Mouse (Mus musculus) limb, embryonic 14.5 days (tissue): ENCODE data around the gene Ppp1r18. TPM values are rescaled to one million over a fixed set of nuclear protein-coding genes. Genes with fewer than 3 reads are reported as not detected.
A peak's percentile ranks its signal among the peaks of the same experiment; 100 is the strongest.

Experiments used
- ATAC-seq: fragments of 200-750 bp; cut with Nextera tagmentation; 2 replicates; pipeline ENCODE4 v1.8.0; 2017; ENCODE audit warnings: low read depth, moderate number of reproducible peaks, moderate TSS enrichment; ENCODE audit not compliant: low FRiP score
- DNase-seq: peaks from one replicate; pipeline ENCODE4 v3.0.0-alpha.2; 2015; ENCODE audit warnings: low spot score
- H3K27ac ChIP-seq: fragments of 300-500 bp; sonication (generic); replicated peaks from 2 replicates; pipeline ENCODE4 v1.5.1; 2014; ENCODE audit warnings: low read depth, mild to moderate bottlenecking, low read length, moderate library complexity, mixed read lengths
- H3K27me3 ChIP-seq: fragments of 300-500 bp; sonication (generic); 2 replicates; pipeline ENCODE4 v1.6.1; 2014; ENCODE audit warnings: low read length, mixed read lengths; ENCODE audit not compliant: control insufficient read depth, insufficient read depth
- H3K36me3 ChIP-seq: fragments of 300-500 bp; sonication (generic); 2 replicates; pipeline ENCODE4 v1.6.1; 2014; ENCODE audit warnings: mild to moderate bottlenecking, low read length, moderate library complexity, mixed read lengths; ENCODE audit not compliant: control insufficient read depth, insufficient read depth
- H3K4me1 ChIP-seq: fragments of 300-500 bp; sonication (generic); 2 replicates; pipeline ENCODE4 v1.6.1; 2014; ENCODE audit warnings: antibody characterized with exemption, low read length, mixed read lengths; ENCODE audit not compliant: control insufficient read depth, insufficient read depth
- H3K4me2 ChIP-seq: fragments of 300-500 bp; sonication (generic); replicated peaks from 2 replicates; pipeline ENCODE4 v1.6.1; 2014; ENCODE audit warnings: low read depth, mild to moderate bottlenecking, low read length, moderate library complexity; ENCODE audit not compliant: severe bottlenecking
- H3K4me3 ChIP-seq: fragments of 300-500 bp; sonication (generic); replicated peaks from 2 replicates; pipeline ENCODE4 v1.5.1; 2014; ENCODE audit warnings: low read length
- H3K9ac ChIP-seq: fragments of 300-500 bp; sonication (generic); 2 replicates; pipeline ENCODE4 v1.6.1; 2014; ENCODE audit warnings: mild to moderate bottlenecking, low read depth, low read length, moderate library complexity; ENCODE audit not compliant: severe bottlenecking
- H3K9me3 ChIP-seq: fragments of 300-500 bp; sonication (generic); 2 replicates; pipeline ENCODE4 v1.6.1; 2016; ENCODE audit warnings: low read length; ENCODE audit not compliant: control insufficient read depth
- POLR2A ChIP-seq: fragments of 200-500 bp; IDR thresholded peaks from 2 replicates; pipeline ENCODE4 v1.8.0; 2012; ENCODE audit warnings: inconsistent platforms, mild to moderate bottlenecking, moderate library complexity, borderline replicate concordance; ENCODE audit not compliant: insufficient read depth, insufficient read length; ENCODE audit errors: extremely low read depth
- WGBS: fragments of 180-500 bp; shearing (Covaris S2); extraction: QIAGEN DNeasy Blood & Tissue Kit; methylation state at CpG from one replicate; pipeline ENCODE4 v1.1.7; 2014; 5-methylcytosine and 5-hydroxymethylcytosine counted together
- microRNA counts: library from miRNA; unstranded; fragments of <30 nt; microRNA quantifications from one replicate; lab custom pipeline; 2016
- microRNA-seq: library from miRNA; unstranded; fragments of <30 nt; microRNA quantifications from one replicate; pipeline ENCODE4, GENCODE M21; 2016
- polyA plus RNA-seq, 2 experiments: library from polyadenylated mRNA; depleted of rRNA in 1 of 2; stranded (reverse) in 1 of 2; unstranded in 1 of 2; fragments of >200 nt; fragmentation: Nextera tagmentation in 1 of 2; extraction: Ambion mirVana in 1 of 2; gene quantifications; 2 replicates each; pipeline versions ENCODE4 v1.2.1 to v1.2.3; 2012 to 2014

Ppp1r18 gene
- polyA plus RNA-seq, 2 experiments, result 26.3 to 47.2 TPM

- Histone ChIP-seq H3K9ac (no peak overlapping the region), H3K4me1 (peaks cover 11% of the 10 kb centered on the region), H3K27me3 (no peaks in the 10 kb centered on the region), H3K4me3 (no peak overlapping the region), H3K36me3 (peaks cover 56% of the 10 kb centered on the region), H3K9me3 (no peaks in the 10 kb centered on the region), H3K4me2 (no peak overlapping the region), H3K27ac (peak overlapping the region; percentile 26; the same call in 1 of the 2 replicates)
- peak; percentile 68 for DNase-seq
- ATAC-seq, result no peak
- no peak for TF ChIP-seq POLR2A
- WGBS, result 74% methylated on average over 5 of the region's 5 CpGs
Measured at GRCm38 (mm10) chr17:35920862-35921562, 55.6 kb downstream of the Ppp1r18 start.

GRCm38 (mm10) chr17:35921710-35922109, 56.3 kb downstream of the Ppp1r18 start:
- 82% methylated on average over 4 of the region's 4 CpGs for WGBS
- Histone ChIP-seq H3K4me2 (no peak overlapping the region), H3K27ac (no peak overlapping the region), H3K27me3 (no peaks in the 10 kb centered on the region), H3K4me3 (no peak overlapping the region), H3K36me3 (peaks cover 63% of the 10 kb centered on the region), H3K4me1 (peaks cover 11% of the 10 kb centered on the region), H3K9ac (no peak overlapping the region), H3K9me3 (no peaks in the 10 kb centered on the region)
- TF ChIP-seq POLR2A, result no peak
- ATAC-seq (no peak), DNase-seq (no peak)

GRCm38 (mm10) chr17:35922566-35922965, 57.2 kb downstream of the Ppp1r18 start:
- 86% methylated on average over 3 of the region's 3 CpGs for WGBS
- ATAC-seq, result no peak
- no peak for TF ChIP-seq POLR2A

GRCm38 (mm10) chr17:35923281-35923680, 57.9 kb downstream of the Ppp1r18 start:
- no peak overlapping the region for H3K4me2 ChIP-seq
- H3K4me1 ChIP-seq, result peaks cover 11% of the 10 kb centered on the region
- WGBS, result 88% methylated on average over 4 of the region's 4 CpGs
- H3K27me3 ChIP-seq, result no peaks in the 10 kb centered on the region
- H3K9me3 ChIP-seq, result no peaks in the 10 kb centered on the region
- H3K36me3 ChIP-seq, result peaks cover 65% of the 10 kb centered on the region
- H3K27ac ChIP-seq, result no peak overlapping the region
- DNase-seq, result no peak
- no peak overlapping the region for H3K9ac ChIP-seq
- no peak for ATAC-seq
- no peak for TF ChIP-seq POLR2A
- H3K4me3 ChIP-seq, result no peak overlapping the region

More at GRCm38 (mm10) chr17:35922566-35922965, 57.2 kb downstream of the Ppp1r18 start:
- H3K9ac ChIP-seq, result no peak overlapping the region
- H3K27me3 ChIP-seq, result no peaks in the 10 kb centered on the region
- no peaks in the 10 kb centered on the region for H3K9me3 ChIP-seq
- DNase-seq, result no peak
- H3K27ac ChIP-seq, result no peak overlapping the region
- no peak overlapping the region for H3K4me2 ChIP-seq
- peaks cover 62% of the 10 kb centered on the region for H3K36me3 ChIP-seq
- peaks cover 11% of the 10 kb centered on the region for H3K4me1 ChIP-seq
- no peak overlapping the region for H3K4me3 ChIP-seq

MicroRNAs within 50 kb of the gene (microRNA counts, 519-probe panel; counts per million panel counts)
- not detected for microRNA mmu-miR-1894-3p (lab: Ali Mortazavi, UCI)
- microRNA mmu-miR-1894-5p (lab: Ali Mortazavi, UCI), result 744 counts per million, percentile 3 among the panel's probes with 10 or more counts

Small RNA genes lying within 50 kb of the gene (microRNA-seq; reads per million reads assigned to microRNA genes)
- gene Gm28033 (0.92 reads per million), gene Mir1894 (not detected)

Other genes starting within 250 kb of the Ppp1r18 start
- not detected in 2 replicates for gene Gm9573, start 239.0 kb upstream of the Ppp1r18 start, polyA plus RNA-seq (2012; rRNA removed)
- not detected in 2 replicates for gene Gm9573, start 239.0 kb upstream of the Ppp1r18 start, polyA plus RNA-seq (2014; fragmentation: Nextera tagmentation; extraction: Ambion mirVana)
- gene Mucl3, start 221.9 kb upstream of the Ppp1r18 start, polyA plus RNA-seq (2012; rRNA removed), result 0.13 and 0.30 TPM in 2 replicates
- 0.22 TPM in 1 of 2 replicates, not detected in the other for gene Mucl3, start 221.9 kb upstream of the Ppp1r18 start, polyA plus RNA-seq (2014; fragmentation: Nextera tagmentation; extraction: Ambion mirVana)
- gene Vars2, start 198.0 kb upstream of the Ppp1r18 start, polyA plus RNA-seq (2012; rRNA removed), result 35.4 and 47.8 TPM in 2 replicates
- 14.8 and 18.7 TPM in 2 replicates for gene Vars2, start 198.0 kb upstream of the Ppp1r18 start, polyA plus RNA-seq (2014; fragmentation: Nextera tagmentation; extraction: Ambion mirVana)
- gene Gtf2h4, start 191.9 kb upstream of the Ppp1r18 start, polyA plus RNA-seq (2012; rRNA removed), result 43.0 and 52.0 TPM in 2 replicates
- 40.7 and 44.9 TPM in 2 replicates for gene Gtf2h4, start 191.9 kb upstream of the Ppp1r18 start, polyA plus RNA-seq (2014; fragmentation: Nextera tagmentation; extraction: Ambion mirVana)
- 49.4 and 60.1 TPM in 2 replicates for gene Ddr1, start 161.0 kb upstream of the Ppp1r18 start, polyA plus RNA-seq (2012; rRNA removed)
- gene Ddr1, start 161.0 kb upstream of the Ppp1r18 start, polyA plus RNA-seq (2014; fragmentation: Nextera tagmentation; extraction: Ambion mirVana), result 56.7 and 58.2 TPM in 2 replicates
- gene Ier3, start 43.9 kb upstream of the Ppp1r18 start, polyA plus RNA-seq (2012; rRNA removed), result 10.8 and 12.2 TPM in 2 replicates
- 8.8 and 8.9 TPM in 2 replicates for gene Ier3, start 43.9 kb upstream of the Ppp1r18 start, polyA plus RNA-seq (2014; fragmentation: Nextera tagmentation; extraction: Ambion mirVana)
- gene Flot1, start 42.4 kb upstream of the Ppp1r18 start, polyA plus RNA-seq (2012; rRNA removed), result 61.8 and 66.3 TPM in 2 replicates
- gene Flot1, start 42.4 kb upstream of the Ppp1r18 start, polyA plus RNA-seq (2014; fragmentation: Nextera tagmentation; extraction: Ambion mirVana), result 47.2 and 53.7 TPM in 2 replicates
- 1,341 and 1,699 TPM in 2 replicates for gene Tubb5, start 27.3 kb upstream of the Ppp1r18 start, polyA plus RNA-seq (2012; rRNA removed)
- gene Tubb5, start 27.3 kb upstream of the Ppp1r18 start, polyA plus RNA-seq (2014; fragmentation: Nextera tagmentation; extraction: Ambion mirVana), result 808 and 880 TPM in 2 replicates
- 24.9 and 28.8 TPM in 2 replicates for gene Mdc1, start 24.1 kb upstream of the Ppp1r18 start, polyA plus RNA-seq (2012; rRNA removed)
- 12.2 and 13.9 TPM in 2 replicates for gene Mdc1, start 24.1 kb upstream of the Ppp1r18 start, polyA plus RNA-seq (2014; fragmentation: Nextera tagmentation; extraction: Ambion mirVana)
- 77.5 and 80.7 TPM in 2 replicates for gene Nrm, start 4.3 kb upstream of the Ppp1r18 start, polyA plus RNA-seq (2012; rRNA removed)
- gene Nrm, start 4.3 kb upstream of the Ppp1r18 start, polyA plus RNA-seq (2014; fragmentation: Nextera tagmentation; extraction: Ambion mirVana), result 49.5 and 56.4 TPM in 2 replicates
- gene Dhx16, start 14.2 kb downstream of the Ppp1r18 start, polyA plus RNA-seq (2012; rRNA removed), result 78.6 and 90.5 TPM in 2 replicates
- 40.0 and 43.4 TPM in 2 replicates for gene Dhx16, start 14.2 kb downstream of the Ppp1r18 start, polyA plus RNA-seq (2014; fragmentation: Nextera tagmentation; extraction: Ambion mirVana)
- gene 2310061I04Rik, start 31.8 kb downstream of the Ppp1r18 start, polyA plus RNA-seq (2012; rRNA removed), result 53.9 and 68.4 TPM in 2 replicates
- gene 2310061I04Rik, start 31.8 kb downstream of the Ppp1r18 start, polyA plus RNA-seq (2014; fragmentation: Nextera tagmentation; extraction: Ambion mirVana), result 20.6 and 20.7 TPM in 2 replicates
- gene Atat1, start 44.5 kb downstream of the Ppp1r18 start, polyA plus RNA-seq (2012; rRNA removed), result 157 and 189 TPM in 2 replicates
- 68.7 and 88.1 TPM in 2 replicates for gene Atat1, start 44.5 kb downstream of the Ppp1r18 start, polyA plus RNA-seq (2014; fragmentation: Nextera tagmentation; extraction: Ambion mirVana)
- 62.7 and 62.9 TPM in 2 replicates for gene Mrps18b, start 50.8 kb downstream of the Ppp1r18 start, polyA plus RNA-seq (2012; rRNA removed)
- gene Mrps18b, start 50.8 kb downstream of the Ppp1r18 start, polyA plus RNA-seq (2014; fragmentation: Nextera tagmentation; extraction: Ambion mirVana), result 68.0 and 70.3 TPM in 2 replicates
- 39.9 and 41.6 TPM in 2 replicates for gene Ppp1r10, start 50.8 kb downstream of the Ppp1r18 start, polyA plus RNA-seq (2012; rRNA removed)
- 30.8 and 34.2 TPM in 2 replicates for gene Ppp1r10, start 50.8 kb downstream of the Ppp1r18 start, polyA plus RNA-seq (2014; fragmentation: Nextera tagmentation; extraction: Ambion mirVana)
- 73.4 and 83.1 TPM in 2 replicates for gene Abcf1, start 104.2 kb downstream of the Ppp1r18 start, polyA plus RNA-seq (2012; rRNA removed)
- gene Abcf1, start 104.2 kb downstream of the Ppp1r18 start, polyA plus RNA-seq (2014; fragmentation: Nextera tagmentation; extraction: Ambion mirVana), result 77.2 and 84.6 TPM in 2 replicates
- 37.7 and 41.8 TPM in 2 replicates for gene Gnl1, start 114.3 kb downstream of the Ppp1r18 start, polyA plus RNA-seq (2012; rRNA removed)
- gene Gnl1, start 114.3 kb downstream of the Ppp1r18 start, polyA plus RNA-seq (2014; fragmentation: Nextera tagmentation; extraction: Ambion mirVana), result 43.4 and 49.5 TPM in 2 replicates
- 57.8 and 62.8 TPM in 2 replicates for gene Prr3, start 114.6 kb downstream of the Ppp1r18 start, polyA plus RNA-seq (2012; rRNA removed)
- gene Prr3, start 114.6 kb downstream of the Ppp1r18 start, polyA plus RNA-seq (2014; fragmentation: Nextera tagmentation; extraction: Ambion mirVana), result 33.3 and 34.7 TPM in 2 replicates
- 0.14 and 0.42 TPM in 2 replicates for gene H2-T24, start 155.0 kb downstream of the Ppp1r18 start, polyA plus RNA-seq (2012; rRNA removed)
- gene H2-T24, start 155.0 kb downstream of the Ppp1r18 start, polyA plus RNA-seq (2014; fragmentation: Nextera tagmentation; extraction: Ambion mirVana), result 1.5 and 3.3 TPM in 2 replicates
- 13.5 and 15.0 TPM in 2 replicates for gene H2-T23, start 167.3 kb downstream of the Ppp1r18 start, polyA plus RNA-seq (2012; rRNA removed)
- 10.0 and 10.8 TPM in 2 replicates for gene H2-T23, start 167.3 kb downstream of the Ppp1r18 start, polyA plus RNA-seq (2014; fragmentation: Nextera tagmentation; extraction: Ambion mirVana)
- gene H2-T22, start 177.2 kb downstream of the Ppp1r18 start, polyA plus RNA-seq (2012; rRNA removed), result 27.4 and 29.0 TPM in 2 replicates
- gene H2-T22, start 177.2 kb downstream of the Ppp1r18 start, polyA plus RNA-seq (2014; fragmentation: Nextera tagmentation; extraction: Ambion mirVana), result 23.4 and 26.6 TPM in 2 replicates
- not detected in 2 replicates for gene Gm6034, start 177.4 kb downstream of the Ppp1r18 start, polyA plus RNA-seq (2012; rRNA removed)
- gene Gm6034, start 177.4 kb downstream of the Ppp1r18 start, polyA plus RNA-seq (2014; fragmentation: Nextera tagmentation; extraction: Ambion mirVana), result not detected in 2 replicates
- 0.12 and 0.21 TPM in 2 replicates for gene Gm11127, start 192.8 kb downstream of the Ppp1r18 start, polyA plus RNA-seq (2012; rRNA removed)
- not detected in 2 replicates for gene Gm11127, start 192.8 kb downstream of the Ppp1r18 start, polyA plus RNA-seq (2014; fragmentation: Nextera tagmentation; extraction: Ambion mirVana)